ENCODE assay signal across 22 mouse cellular contexts in genomic region chr9:118387631-118388030, GRCm38 (mm10).
A peak's percentile ranks its signal among the peaks of the same experiment; 100 is the strongest.
DNase-seq lines count a peak whose midpoint lies in the region; ATAC-seq and TF ChIP-seq lines count a peak whose summit lies in the region.
"Had no signal": no experiment of that assay in that cellular context is flagged by ENCODE, and none has a peak within 500 bp of the region (broad histone marks: within the 10 kb centered on the region; RNA-seq: fewer than 3 reads in every experiment).

No protein-coding gene starts in this region.

- peak overlapping the region; percentile 74 for H3K4me3 ChIP-seq in testis, adult 2 months (ENCODE audit: control insufficient read depth, low read depth, low read length)
- H3K4me3 ChIP-seq: gastrocnemius, adult 2 months; hindbrain, embryonic 10.5 days; hindbrain, embryonic 13.5 days had no signal

- H3K36me3 ChIP-seq in testis, adult 2 months (ENCODE audit: control insufficient read depth, insufficient read depth, low read length): no peaks in the 10 kb centered on the region
- H3K36me3 ChIP-seq: hindbrain, embryonic 10.5 days; hindbrain, embryonic 13.5 days had no signal

- no peak for TF ChIP-seq CTCF in testis, adult 2 months (IDR thresholded peaks at IDR 0.05; ENCODE audit: control insufficient read depth, insufficient read depth, insufficient replicate concordance, low read depth, low read length)

- ATAC-seq in erythroid progenitor cell, adult 5-6 weeks (replicated peaks; ENCODE audit: low FRiP score, poor library complexity, severe bottlenecking): no peak
- ATAC-seq: activated CD4-positive, CD25-positive, alpha-beta regulatory T cell, adult 4 months; forebrain, embryonic 14.5 days; forebrain, postnatal 0 days; hindbrain, embryonic 16.5 days had no signal

- peaks cover 3% of the 10 kb centered on the region; the same call in 1 of the 2 replicates for H3K4me1 ChIP-seq in testis, adult 2 months (ENCODE audit: control insufficient read depth, insufficient read depth, low read length)

- no peak for DNase-seq in testis, postnatal 10 days (ENCODE audit: low spot score)
- DNase-seq in testis, postnatal 14 days (ENCODE audit: low spot score): peak; percentile 29
- peak; percentile 47 for DNase-seq in thymus, postnatal 14 days
- peak; percentile 28 for DNase-seq in thymus, postnatal 4 days
- DNase-seq in heart, postnatal 4 days: no peak
- DNase-seq in natural killer cell, adult 2 months (ENCODE audit: low spot score in 2 of 2): no peak
- DNase-seq: adrenal gland, adult 8-10 months; adrenal gland, postnatal 25 days; cerebellum, adult 11-12 months; cerebellum, adult 8-10 months; cerebellum, postnatal 14 days; forebrain, postnatal 0 days; gastrocnemius, adult 2 months; gastrocnemius, postnatal 14 days; heart, adult 11 months had no signal

- TF ChIP-seq POLR2A in testis, adult 2 months (IDR thresholded peaks at IDR 0.05; ENCODE audit: control insufficient read depth, low read depth, low read length): no peak

- H3K27ac ChIP-seq in testis, adult 2 months (ENCODE audit: control insufficient read depth, insufficient read depth, low read depth, low read length): no peak overlapping the region
- H3K27ac ChIP-seq: gastrocnemius, adult 2 months; hindbrain, embryonic 10.5 days; hindbrain, embryonic 13.5 days had no signal

- H3K27me3 ChIP-seq in testis, adult 2 months (ENCODE audit: control insufficient read depth, insufficient read depth, low read length): no peaks in the 10 kb centered on the region

Comparison
In these comparisons a context has a peak if more than half of its experiments do, and no peak if none do; other contexts are left out.
1. DNase-seq: peak in testis, postnatal 14 days (single experiment), thymus, postnatal 14 days (single experiment) and thymus, postnatal 4 days (single experiment); none in testis, postnatal 10 days (single experiment), heart, postnatal 4 days (single experiment) and natural killer cell, adult 2 months (0 of 2).